Mouse (Mus musculus): ENCODE results near the gene Erc2.

Gene Erc2

DNA sequence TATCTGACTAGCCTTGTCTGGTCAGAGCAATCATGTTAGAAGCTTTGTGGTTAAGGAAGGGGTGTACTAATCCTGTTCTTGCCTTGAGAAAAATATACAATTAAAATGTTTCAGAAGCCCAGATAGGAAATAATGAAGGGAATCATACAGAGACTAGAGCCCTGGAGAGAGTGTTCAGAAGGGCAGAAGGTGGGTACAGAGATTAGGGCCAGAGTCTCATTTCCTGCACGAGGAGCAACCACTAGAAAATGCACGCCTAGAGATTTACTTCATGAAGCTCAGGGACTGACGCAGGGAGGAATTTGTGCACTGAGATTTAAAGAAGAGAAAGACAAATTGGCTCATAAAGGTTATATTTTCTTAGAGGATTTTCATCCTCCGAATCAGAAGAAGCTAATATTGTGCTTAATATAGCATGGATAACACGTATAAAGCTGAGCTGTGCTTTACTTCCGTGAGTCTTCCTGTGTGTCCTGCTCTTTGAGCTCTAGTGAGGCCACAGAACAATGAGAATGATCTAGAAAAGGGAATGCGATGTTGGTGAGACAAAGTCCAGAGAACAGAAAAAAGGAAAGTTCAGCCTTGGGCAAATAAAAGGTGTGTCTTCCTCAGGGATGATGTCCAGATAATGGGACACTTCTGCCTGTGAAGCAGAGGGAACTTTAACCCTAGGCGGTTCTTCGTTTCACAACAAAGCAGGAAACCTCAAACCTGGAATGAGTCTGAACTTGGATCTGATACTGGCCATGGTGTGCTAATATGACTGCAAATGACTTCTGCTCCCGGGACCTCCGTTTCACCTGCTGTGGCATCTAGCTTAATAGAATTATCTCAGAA lies 45.0 kb downstream of the Erc2 start:
- DNase-seq (ENCODE audit: low spot score) = no peak

DNA sequence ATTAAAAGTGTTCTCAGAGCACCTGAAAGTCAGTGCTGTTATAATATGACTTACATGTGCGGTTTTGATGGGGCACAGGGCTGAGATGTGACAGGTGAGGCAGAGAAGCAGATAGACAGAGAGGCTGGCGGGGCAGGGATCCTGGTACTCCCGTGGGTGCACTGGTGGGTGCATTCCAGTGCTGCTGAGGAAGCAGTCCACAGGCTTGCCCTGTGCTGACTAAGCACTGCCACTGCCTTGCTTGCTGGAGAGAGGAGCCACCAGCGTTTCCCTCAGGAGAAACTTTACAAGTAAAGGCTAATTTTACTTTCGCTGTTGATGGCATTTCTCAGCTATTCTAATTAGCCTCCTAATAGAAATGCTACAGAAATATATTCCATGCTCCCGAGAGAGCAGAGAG lies 45.9 kb downstream of the Erc2 start:
- no peak for DNase-seq (ENCODE audit: low spot score)

DNA sequence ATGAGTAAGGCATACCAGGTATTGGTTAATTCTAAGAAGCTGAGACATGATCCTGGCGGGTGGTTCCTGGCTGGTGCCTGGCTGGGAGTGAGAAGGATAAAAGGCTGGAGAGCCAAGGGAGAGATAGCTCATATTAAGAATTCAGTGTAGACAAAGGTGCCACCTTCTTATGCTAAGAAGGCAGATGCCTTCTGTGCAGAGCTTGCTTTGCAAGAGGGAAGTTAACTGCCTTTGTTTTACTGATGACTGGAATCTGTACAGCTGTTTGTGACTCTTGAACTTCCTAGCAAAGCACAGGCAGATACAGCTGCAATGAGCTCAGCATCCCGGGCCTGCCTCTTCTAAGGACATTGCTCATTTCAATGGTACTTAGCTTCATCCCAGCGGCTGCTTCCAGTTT lies 47.7 kb downstream of the Erc2 start:
- DNase-seq (ENCODE audit: low spot score) = no peak

DNA sequence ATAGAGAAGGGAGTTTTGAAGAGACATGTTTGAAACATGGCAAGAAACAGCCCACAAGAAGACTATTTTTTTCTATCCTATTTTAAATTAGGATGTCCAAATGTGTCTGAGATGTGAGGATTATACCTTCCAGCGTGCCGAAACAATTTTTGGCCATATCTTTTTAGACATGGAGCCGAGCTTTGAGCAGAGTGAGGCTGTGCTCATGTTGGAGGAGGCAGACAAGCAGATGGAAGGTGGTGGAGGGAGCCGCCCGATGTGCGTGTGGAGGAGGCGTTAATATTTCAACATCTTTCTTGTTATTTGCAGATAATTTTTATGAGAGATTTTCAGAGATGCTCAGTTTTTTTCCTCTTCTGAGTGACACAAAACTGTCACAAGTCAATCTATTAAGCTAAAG lies 50.5 kb downstream of the Erc2 start:
- DNase-seq (ENCODE audit: low spot score) = no peak

- DNase-seq (ENCODE audit: low spot score) = no peak
These were observed 51.9 kb downstream of the Erc2 start for GRCm38 (mm10) chr14:27674096-27674495.

GRCm38 (mm10) chr14:27674561-27674960 lies 52.3 kb downstream of the Erc2 start:
- DNase-seq (ENCODE audit: low spot score) = no peak

DNA sequence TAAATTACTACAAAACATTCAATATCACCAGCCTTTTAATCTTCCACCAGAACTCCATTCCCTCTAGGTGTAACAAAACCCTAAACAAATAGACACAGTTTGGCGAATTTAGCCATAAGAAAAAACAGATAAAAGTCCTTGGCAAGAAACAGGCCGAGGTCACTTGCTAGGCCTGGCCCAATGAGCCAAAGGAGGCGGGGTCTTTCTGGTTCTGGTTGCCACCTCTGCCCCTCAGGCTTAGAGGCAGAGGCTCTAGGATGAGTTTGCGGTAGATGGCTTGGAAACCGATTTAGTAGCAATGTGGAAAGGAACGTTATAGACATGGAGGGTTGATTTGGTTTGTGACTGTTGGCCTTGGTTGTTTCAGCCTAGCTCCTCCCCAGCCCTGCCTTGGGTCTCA lies 52.8 kb downstream of the Erc2 start:
- DNase-seq (ENCODE audit: low spot score) = no peak

- DNase-seq (ENCODE audit: low spot score) = no peak
These were observed 60.3 kb downstream of the Erc2 start for GRCm38 (mm10) chr14:27682368-27683052.

DNA sequence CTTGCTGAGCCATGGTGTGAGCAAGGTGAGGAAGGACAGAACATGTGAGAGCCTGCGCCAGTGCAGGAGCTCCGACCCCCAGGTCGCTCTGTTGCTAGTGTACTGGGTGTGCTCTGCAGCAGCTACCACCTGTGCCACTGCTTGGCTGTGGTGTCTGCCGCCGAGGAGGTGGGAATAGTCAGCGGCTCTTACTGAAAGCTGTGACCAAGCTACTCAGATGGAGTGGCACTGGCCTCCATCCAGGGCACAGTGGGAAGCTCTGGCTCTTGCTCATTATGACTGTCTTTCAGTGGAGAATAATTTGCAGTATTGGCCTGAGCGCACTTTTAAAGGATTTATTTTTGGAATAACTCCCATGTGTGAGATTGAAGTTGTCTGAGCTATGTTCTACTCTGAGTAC lies 73.6 kb downstream of the Erc2 start:
- no peak for DNase-seq (ENCODE audit: low spot score)

DNA sequence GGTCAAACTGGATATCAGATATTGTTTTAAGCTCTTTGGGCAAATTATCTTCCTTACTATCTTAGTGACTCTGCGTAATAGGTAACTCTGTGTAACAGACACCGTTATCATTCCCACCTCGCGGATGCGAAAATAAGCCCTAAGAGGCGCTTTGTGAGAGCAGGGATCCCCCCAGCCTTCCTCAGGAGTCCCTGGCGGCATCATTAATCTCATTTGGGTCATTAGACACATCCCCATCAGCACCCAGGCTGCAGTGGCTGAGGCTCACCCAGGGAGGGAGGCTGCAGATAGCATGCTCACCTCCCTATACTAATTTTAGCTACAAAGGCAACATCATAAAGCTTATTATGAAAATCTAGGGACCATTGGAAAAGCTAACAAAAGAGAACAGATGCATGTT lies 95.1 kb downstream of the Erc2 start:
- no peak for DNase-seq (ENCODE audit: low spot score)

DNA sequence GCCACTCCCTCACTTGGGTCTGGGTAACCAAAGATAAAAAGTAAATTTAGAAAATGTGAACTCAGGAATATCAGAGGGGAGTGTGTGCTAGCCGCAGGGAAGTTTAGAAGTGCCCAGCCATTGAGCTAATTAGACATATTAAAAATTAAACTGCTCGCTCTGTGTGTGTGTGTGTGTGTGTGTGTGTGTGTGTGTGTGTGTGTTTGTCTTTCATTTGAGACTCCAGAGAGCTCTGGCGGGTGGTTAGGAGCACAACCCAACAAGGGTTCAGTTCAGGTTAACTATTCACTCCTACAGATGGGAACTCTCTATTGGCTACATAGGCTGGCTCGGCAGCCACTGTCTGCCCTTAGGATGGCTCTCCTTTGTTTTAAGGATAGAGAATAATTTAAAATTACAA lies 97.4 kb downstream of the Erc2 start:
- no peak for DNase-seq (ENCODE audit: low spot score)

GRCm38 (mm10) chr14:27720944-27721343 lies 98.7 kb downstream of the Erc2 start:
- DNase-seq (ENCODE audit: low spot score) = no peak

DNA sequence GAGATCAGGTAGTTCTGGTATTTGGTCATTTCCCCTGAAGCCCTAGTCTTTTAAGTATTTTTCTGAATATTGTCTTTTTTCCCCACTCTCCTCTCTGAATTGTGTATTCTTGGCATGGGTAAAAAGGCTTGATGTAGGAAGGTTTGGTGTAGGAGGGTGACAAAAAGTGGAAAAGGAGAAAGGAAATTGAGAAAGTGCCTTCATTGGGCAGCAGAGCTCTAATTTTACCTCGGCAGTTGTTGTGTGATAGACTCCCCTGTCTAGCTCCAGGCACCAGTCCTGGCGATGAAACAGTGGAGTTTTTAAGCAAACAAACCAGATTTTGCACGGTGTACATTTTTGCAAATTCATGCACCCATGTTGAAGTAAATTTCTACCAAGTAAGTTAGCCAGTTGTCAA lies 99.5 kb downstream of the Erc2 start:
- DNase-seq (ENCODE audit: low spot score) = no peak

GRCm38 (mm10) chr14:27727541-27727940 lies 105.3 kb downstream of the Erc2 start:
- no peak for DNase-seq (ENCODE audit: low spot score)

DNA sequence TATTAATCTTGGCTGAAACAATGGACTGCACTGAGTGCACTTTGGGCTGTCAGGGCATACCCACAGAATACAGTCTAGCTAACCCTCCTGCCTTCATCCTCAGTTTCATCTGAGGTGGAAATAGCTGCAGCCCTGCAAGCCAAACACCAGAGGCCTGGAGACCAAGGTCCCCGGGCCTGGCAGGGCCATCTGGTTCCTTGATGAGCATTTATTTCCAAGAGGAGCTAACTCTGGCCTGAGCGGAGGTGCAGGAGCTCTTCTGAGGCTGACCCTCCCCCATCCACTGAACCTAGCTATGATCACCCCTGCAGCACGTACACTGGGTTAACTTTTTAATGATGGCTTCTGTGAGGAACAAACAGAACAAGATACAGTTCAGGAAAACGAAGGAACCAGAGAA lies 108.9 kb downstream of the Erc2 start:
- DNase-seq (ENCODE audit: low spot score) = peak; percentile 14

GRCm38 (mm10) chr14:27739436-27739835 lies 117.2 kb downstream of the Erc2 start:
- no peak for DNase-seq (ENCODE audit: low spot score)

GRCm38 (mm10) chr14:27741248-27741916 lies 119.2 kb downstream of the Erc2 start:
- peak; percentile 84 for DNase-seq (ENCODE audit: low spot score)

DNA sequence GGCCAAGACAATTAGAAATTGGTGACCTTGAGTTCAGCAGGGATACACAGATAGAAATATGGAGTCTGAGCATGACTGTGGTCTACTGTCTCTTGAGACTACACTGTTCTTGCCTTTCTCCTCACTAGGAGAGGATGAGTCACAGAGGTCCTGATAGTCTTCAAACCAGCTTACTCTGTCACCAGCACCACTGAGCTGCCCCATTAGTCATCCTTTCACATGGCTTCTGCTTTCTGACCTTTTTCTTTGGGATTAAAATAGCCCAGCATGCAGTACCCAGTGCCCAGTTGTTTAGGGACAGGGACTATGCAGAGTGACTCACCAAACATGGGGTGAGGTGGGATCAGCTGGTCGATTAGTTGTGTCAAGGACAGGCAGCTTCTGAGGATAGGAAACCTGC lies 132.1 kb downstream of the Erc2 start:
- no peak for DNase-seq (ENCODE audit: low spot score)

DNA sequence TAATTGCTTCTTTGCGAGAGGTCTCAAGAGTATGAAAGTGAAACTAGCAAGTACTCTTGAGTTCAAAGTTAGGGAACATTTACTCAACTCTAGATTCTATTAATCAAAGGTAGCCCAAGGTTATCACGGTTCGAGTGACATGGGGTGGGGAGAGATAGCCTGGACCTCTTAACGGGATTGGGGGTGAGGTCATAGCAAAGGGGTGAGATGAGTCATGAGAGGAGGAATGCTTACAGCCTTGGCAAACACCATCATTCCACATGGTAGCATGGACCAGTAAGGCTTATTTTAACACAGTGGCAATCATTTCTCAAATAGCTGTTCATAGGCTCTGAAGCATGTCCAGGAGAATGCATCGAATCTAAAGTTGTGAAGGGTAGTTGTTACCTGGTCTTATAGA lies 134.7 kb downstream of the Erc2 start:
- no peak for DNase-seq (ENCODE audit: low spot score)

DNA sequence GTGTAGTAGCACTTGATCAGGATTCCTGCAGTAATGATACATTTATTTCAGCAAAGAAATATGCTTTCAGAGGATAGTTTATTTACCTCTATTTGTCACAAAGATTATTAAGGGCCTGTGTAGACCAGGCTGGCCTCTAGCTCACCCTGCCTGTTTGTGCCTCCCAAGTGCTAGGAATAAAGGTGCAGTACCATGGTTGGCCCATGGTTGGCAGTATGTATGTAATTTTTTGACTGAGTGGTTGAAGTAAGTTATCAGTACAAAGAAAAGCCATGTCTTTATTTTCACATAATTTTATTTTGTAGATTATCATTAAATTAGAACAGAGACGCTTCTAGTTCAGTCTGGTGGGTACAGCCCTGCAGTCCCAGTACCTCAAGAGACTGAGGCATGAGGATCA lies 136.0 kb downstream of the Erc2 start:
- no peak for DNase-seq (ENCODE audit: low spot score)

DNA sequence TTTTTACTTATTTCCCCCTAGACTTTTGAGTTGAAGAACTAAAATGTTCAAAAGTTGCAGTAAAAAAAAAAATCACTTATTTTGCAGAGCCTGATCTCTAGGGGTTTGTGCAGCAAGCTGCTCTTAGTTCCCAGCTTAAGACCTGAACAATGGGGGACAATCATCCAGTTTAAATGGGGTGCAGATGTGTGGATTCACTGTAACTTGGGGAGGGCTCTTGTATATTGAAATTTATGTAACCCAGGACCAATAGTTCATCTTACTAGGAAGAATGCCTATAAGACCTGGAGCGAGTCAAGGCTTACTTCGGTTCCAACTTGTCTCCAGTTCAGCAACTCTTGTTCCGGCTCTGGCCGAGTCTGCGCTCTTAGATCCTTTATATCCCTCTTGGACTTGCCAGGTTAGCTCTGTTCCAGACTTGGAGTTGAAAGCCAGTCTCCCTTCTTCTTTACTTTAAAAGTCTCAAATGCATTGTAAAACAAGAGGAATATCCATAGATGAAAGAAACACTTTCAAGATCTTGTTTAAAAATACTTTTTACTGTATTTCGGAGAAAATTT lies 136.9 kb downstream of the Erc2 start:
- DNase-seq (ENCODE audit: low spot score) = no peak

DNA sequence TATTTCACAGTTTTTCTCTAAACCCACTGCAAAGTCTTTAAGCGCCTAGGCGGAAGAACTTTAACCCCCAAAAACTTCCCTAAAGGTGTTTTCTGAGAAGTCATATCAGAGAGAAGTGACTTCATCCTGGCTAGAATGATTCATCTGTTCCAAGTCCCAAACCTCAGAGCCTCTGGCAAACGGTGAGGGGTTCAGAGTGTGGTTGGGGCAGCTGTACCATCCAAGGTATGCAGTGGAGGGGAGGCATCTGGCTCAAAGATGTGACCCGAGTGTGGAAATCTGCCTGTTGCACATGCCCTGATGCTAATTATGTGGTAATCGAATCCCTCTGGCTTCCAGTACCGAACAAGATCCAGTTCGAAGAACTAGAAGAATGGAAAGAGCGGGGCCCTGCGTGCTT lies 137.8 kb downstream of the Erc2 start:
- no peak for DNase-seq (ENCODE audit: low spot score)

- no peak for DNase-seq (ENCODE audit: low spot score)
These were observed 153.1 kb downstream of the Erc2 start for GRCm38 (mm10) chr14:27775367-27775766.

Measured in embryo, embryonic 10 days (tissue).